Mouse (Mus musculus) kidney, embryonic 14.5 days (tissue): ENCODE data around the gene Ror1. TPM values are rescaled to one million over a fixed set of nuclear protein-coding genes. Genes with fewer than 3 reads are reported as not detected.
A peak's percentile ranks its signal among the peaks of the same experiment; 100 is the strongest.

Experiments used
- ATAC-seq: fragments of 200-750 bp; cut with Nextera tagmentation; 2 replicates; pipeline ENCODE4 v1.8.0; 2017; ENCODE audit warnings: moderate number of reproducible peaks, mild to moderate bottlenecking, moderate TSS enrichment, moderate library complexity; ENCODE audit not compliant: low FRiP score, low TSS enrichment
- H3K27ac ChIP-seq: fragments of 300-500 bp; sonication (generic); 2 replicates; pipeline ENCODE4 v1.5.1; 2014; ENCODE audit warnings: low read depth, mild to moderate bottlenecking, low read length, moderate library complexity, mixed read lengths
- H3K27me3 ChIP-seq: fragments of 300-500 bp; sonication (generic); 2 replicates; pipeline ENCODE4 v1.6.1; 2014; ENCODE audit warnings: mild to moderate bottlenecking, low read length; ENCODE audit not compliant: control insufficient read depth, insufficient read depth
- H3K36me3 ChIP-seq: fragments of 300-500 bp; sonication (generic); 2 replicates; pipeline ENCODE4 v1.6.1; 2014; ENCODE audit warnings: low read length, mixed read lengths; ENCODE audit not compliant: control insufficient read depth, insufficient read depth
- H3K4me1 ChIP-seq: fragments of 300-500 bp; sonication (generic); 2 replicates; pipeline ENCODE4 v1.6.1; 2014; ENCODE audit warnings: low read length, mixed read lengths; ENCODE audit not compliant: control insufficient read depth, insufficient read depth
- H3K4me2 ChIP-seq: fragments of 300-500 bp; sonication (generic); replicated peaks from 2 replicates; pipeline ENCODE4 v1.6.1; 2014; ENCODE audit warnings: low read depth, mild to moderate bottlenecking, low read length
- H3K4me3 ChIP-seq: fragments of 300-500 bp; sonication (generic); 2 replicates; pipeline ENCODE4 v1.5.1; 2014; ENCODE audit warnings: mild to moderate bottlenecking, low read length
- H3K9ac ChIP-seq: fragments of 300-500 bp; sonication (generic); 2 replicates; pipeline ENCODE4 v1.6.1; 2014; ENCODE audit warnings: low read depth, mild to moderate bottlenecking, low read length, moderate library complexity
- H3K9me3 ChIP-seq: fragments of 300-500 bp; sonication (generic); 2 replicates; pipeline ENCODE4 v1.6.1; 2016; ENCODE audit warnings: low read length; ENCODE audit not compliant: control insufficient read depth
- WGBS: fragments of 180-500 bp; shearing (Covaris S2); extraction: QIAGEN DNeasy Blood & Tissue Kit; methylation state at CpG from one replicate; pipeline ENCODE4 v1.1.7; 2014; 5-methylcytosine and 5-hydroxymethylcytosine counted together
- polyA plus RNA-seq: library from polyadenylated mRNA; unstranded; fragments of >200 nt; fragmentation: Nextera tagmentation; extraction: Ambion mirVana; gene quantifications from 2 replicates; pipeline ENCODE4 v1.2.1, GENCODE M21; 2014

The Ror1 gene
- polyA plus RNA-seq, 1 experiment from 2014 or later, result 12.8 TPM

- Histone ChIP-seq H3K27me3 (no peaks in the 10 kb centered on the region), H3K4me2 (no peak overlapping the region), H3K9me3 (no peaks in the 10 kb centered on the region), H3K9ac (no peak overlapping the region), H3K4me1 (peaks cover 27% of the 10 kb centered on the region), H3K36me3 (no peaks in the 10 kb centered on the region), H3K4me3 (no peak overlapping the region), H3K27ac (no peak overlapping the region; the same call in 1 of the 2 replicates)
- no peak for ATAC-seq
- 80% methylated on average over 7 of the region's 7 CpGs for WGBS
Measured at GRCm38 (mm10) chr4:100165790-100166189, 70.2 kb downstream of the Ror1 start.

GRCm38 (mm10) chr4:100166871-100167270, 71.3 kb downstream of the Ror1 start:
- WGBS, result 17% methylated on average over 3 of the region's 3 CpGs
- Histone ChIP-seq H3K4me3 (no peak overlapping the region), H3K4me2 (no peak overlapping the region), H3K27ac (no peak overlapping the region), H3K4me1 (peaks cover 37% of the 10 kb centered on the region), H3K36me3 (no peaks in the 10 kb centered on the region), H3K9ac (no peak overlapping the region), H3K27me3 (no peaks in the 10 kb centered on the region), H3K9me3 (no peaks in the 10 kb centered on the region)
- peak; percentile 51; the same call in 1 of the 2 replicates for ATAC-seq

- H3K4me3 ChIP-seq, result no peak overlapping the region
- WGBS, result 49% methylated on average over 5 of the region's 5 CpGs
- H3K4me1 ChIP-seq, result peaks cover 43% of the 10 kb centered on the region
- ATAC-seq, result no peak
- no peaks in the 10 kb centered on the region for H3K36me3 ChIP-seq
- H3K27ac ChIP-seq, result peak overlapping the region; percentile 84
- H3K4me2 ChIP-seq, result no peak overlapping the region
- H3K9ac ChIP-seq, result no peak overlapping the region
- no peaks in the 10 kb centered on the region for H3K27me3 ChIP-seq
- no peaks in the 10 kb centered on the region for H3K9me3 ChIP-seq
Measured at GRCm38 (mm10) chr4:100169683-100170082, 74.1 kb downstream of the Ror1 start.

GRCm38 (mm10) chr4:100170161-100170650, 74.6 kb downstream of the Ror1 start:
- Histone ChIP-seq H3K9ac (no peak overlapping the region), H3K4me2 (peak overlapping the region; percentile 28; the same call in 1 of the 2 replicates), H3K27ac (peak overlapping the region; percentile 84), H3K36me3 (no peaks in the 10 kb centered on the region), H3K4me1 (peaks cover 43% of the 10 kb centered on the region), H3K4me3 (no peak overlapping the region), H3K9me3 (no peaks in the 10 kb centered on the region), H3K27me3 (no peaks in the 10 kb centered on the region)
- ATAC-seq, result peak; percentile 57; the same call in 1 of the 2 replicates
- WGBS, result 37% methylated on average over 14 of the region's 14 CpGs

GRCm38 (mm10) chr4:100170743-100171142, 75.2 kb downstream of the Ror1 start:
- Histone ChIP-seq H3K4me1 (peaks cover 44% of the 10 kb centered on the region), H3K36me3 (no peaks in the 10 kb centered on the region), H3K9ac (no peak overlapping the region), H3K9me3 (no peaks in the 10 kb centered on the region), H3K4me3 (no peak overlapping the region), H3K27ac (peak overlapping the region; percentile 84), H3K4me2 (peak overlapping the region; percentile 17), H3K27me3 (no peaks in the 10 kb centered on the region)
- WGBS, result 18% methylated on average over 5 of the region's 5 CpGs
- ATAC-seq, result peak; percentile 24; the same call in 1 of the 2 replicates

GRCm38 (mm10) chr4:100171483-100171898, 75.9 kb downstream of the Ror1 start:
- Histone ChIP-seq H3K9me3 (no peaks in the 10 kb centered on the region), H3K4me3 (no peak overlapping the region), H3K36me3 (no peaks in the 10 kb centered on the region), H3K4me1 (peaks cover 39% of the 10 kb centered on the region), H3K27me3 (no peaks in the 10 kb centered on the region), H3K9ac (no peak overlapping the region), H3K27ac (peak overlapping the region; percentile 84), H3K4me2 (peak overlapping the region; percentile 17)
- ATAC-seq, result peak; percentile 65
- 15% methylated on average over 5 of the region's 5 CpGs for WGBS

- Histone ChIP-seq H3K4me3 (no peak overlapping the region), H3K36me3 (no peaks in the 10 kb centered on the region), H3K4me1 (peaks cover 22% of the 10 kb centered on the region), H3K27ac (no peak overlapping the region; the same call in 1 of the 2 replicates), H3K9ac (no peak overlapping the region), H3K9me3 (no peaks in the 10 kb centered on the region), H3K4me2 (no peak overlapping the region), H3K27me3 (no peaks in the 10 kb centered on the region)
- WGBS, result 86% methylated on average over 7 of the region's 7 CpGs
- no peak for ATAC-seq
Measured at GRCm38 (mm10) chr4:100175594-100175993, 80.0 kb downstream of the Ror1 start.

- H3K4me1 ChIP-seq, result peaks cover 3% of the 10 kb centered on the region
- 92% methylated on average over 3 of the region's 3 CpGs for WGBS
- H3K27me3 ChIP-seq, result no peaks in the 10 kb centered on the region
- H3K27ac ChIP-seq, result no peak overlapping the region
- H3K36me3 ChIP-seq, result no peaks in the 10 kb centered on the region
- H3K9ac ChIP-seq, result no peak overlapping the region
- no peak overlapping the region for H3K4me2 ChIP-seq
- H3K9me3 ChIP-seq, result no peaks in the 10 kb centered on the region
- ATAC-seq, result no peak
- H3K4me3 ChIP-seq, result no peak overlapping the region
Measured at GRCm38 (mm10) chr4:100178316-100178715, 82.7 kb downstream of the Ror1 start.

- no peaks in the 10 kb centered on the region for H3K4me1 ChIP-seq
- no peaks in the 10 kb centered on the region for H3K9me3 ChIP-seq
- WGBS, result 84% methylated on average over 5 of the region's 5 CpGs
- no peak overlapping the region for H3K4me2 ChIP-seq
- ATAC-seq, result no peak
- H3K4me3 ChIP-seq, result no peak overlapping the region
- no peaks in the 10 kb centered on the region for H3K27me3 ChIP-seq
- H3K27ac ChIP-seq, result no peak overlapping the region
- no peaks in the 10 kb centered on the region for H3K36me3 ChIP-seq
- no peak overlapping the region for H3K9ac ChIP-seq
Measured at GRCm38 (mm10) chr4:100181676-100182075, 86.1 kb downstream of the Ror1 start.
